Mouse (Mus musculus): ENCODE data around the gene Gm13941.

Gm13941 gene

GRCm38 (mm10) chr2:111105882-111106281 lies at the start of gene Gm13941:
Gene Gm13941 (minus strand): TSS chr2:111105982.
- DNase-seq (ENCODE audit: low spot score in 2 of 2), result no peak

GRCm38 (mm10) chr2:111152836-111153235 lies 47.1 kb upstream of the Gm13941 start, which contains the start of gene Gm15130:
Gene Gm15130 (minus strand): TSS chr2:111152936.
- DNase-seq (ENCODE audit: low spot score in 2 of 2), result no peak

- no peak for DNase-seq (ENCODE audit: low spot score in 2 of 2)
Observed at GRCm38 (mm10) chr2:111135739-111136138, 30.0 kb upstream of the Gm13941 start.

GRCm38 (mm10) chr2:111058586-111059261 lies 47.1 kb downstream of the Gm13941 start:
- DNase-seq (ENCODE audit: low spot score in 2 of 2), result peak; percentile 38 to 45

All from right cerebral cortex, postnatal 10 days (tissue).